Mouse (Mus musculus): ENCODE data around the gene Psmb7. TPM values are rescaled to one million over a fixed set of nuclear protein-coding genes. Genes with fewer than 3 reads are reported as not detected.
A peak's percentile ranks its signal among the peaks of the same experiment; 100 is the strongest.

Psmb7 gene
- total RNA-seq, 2 experiments from 2014 or later: 250 to 253 TPM

DNA sequence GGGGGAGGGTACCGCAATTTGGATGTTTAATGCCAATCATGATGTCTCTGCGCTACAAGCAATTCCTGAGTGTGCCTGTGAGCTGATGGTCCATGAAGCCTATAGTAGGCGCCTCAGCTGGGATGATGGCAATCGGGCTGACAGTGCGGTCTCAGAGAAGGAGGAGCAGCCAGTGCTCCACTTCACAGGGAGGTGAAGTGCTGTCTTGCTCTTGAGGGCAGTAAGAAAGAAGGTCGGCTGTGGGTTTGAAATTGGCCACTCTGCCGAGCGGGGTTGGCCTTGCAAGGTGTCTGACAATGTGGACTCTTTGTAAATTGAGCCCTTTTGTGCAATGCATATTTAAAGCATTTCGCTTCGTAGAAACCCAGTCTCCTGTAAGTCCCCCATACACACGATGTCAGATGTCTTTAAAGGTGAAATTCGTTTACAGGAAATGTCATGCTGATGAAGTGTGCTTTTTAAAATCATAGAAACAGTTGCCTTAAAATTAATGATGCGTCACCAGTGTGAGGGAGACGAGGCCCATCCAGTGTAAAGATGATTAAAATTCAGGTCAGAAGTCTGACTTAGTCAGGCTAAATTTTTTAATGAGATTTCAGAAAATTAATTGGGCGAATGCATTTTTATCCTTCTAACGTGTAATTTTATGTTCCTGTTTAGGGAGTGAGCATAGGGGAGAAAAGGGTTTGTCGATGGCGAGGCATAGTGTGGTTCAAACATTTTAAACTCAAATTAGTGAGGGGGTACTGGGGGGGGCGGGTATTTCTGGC lies 89.5 kb downstream of the Psmb7 start:
- DNase-seq (ENCODE audit: low spot score): no peak
- intact Hi-C loops (cut with DNase I): no loop called here

DNA sequence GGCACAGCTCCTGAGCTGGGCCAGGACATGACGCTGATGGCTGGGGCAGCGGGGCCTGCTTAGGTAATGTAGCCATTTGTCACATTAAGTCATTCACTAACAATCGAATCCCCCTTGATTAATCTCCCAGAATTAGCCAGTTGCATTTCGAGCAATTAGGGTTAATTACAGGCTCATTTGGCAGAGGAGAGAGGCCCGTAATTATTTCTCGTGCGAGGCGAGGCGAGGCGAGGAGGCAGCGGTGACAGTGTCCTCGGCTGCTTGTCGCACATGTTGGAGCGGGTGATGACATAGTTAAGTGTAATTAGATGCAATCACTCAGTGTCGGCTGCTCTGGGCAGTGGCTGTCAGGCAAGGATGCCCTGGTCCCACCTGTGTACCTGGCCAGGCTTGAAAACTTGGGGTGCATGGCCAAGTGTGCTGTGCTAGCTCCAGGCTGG lies 91.9 kb downstream of the Psmb7 start:
- intact Hi-C loops (cut with DNase I): no loop called here

DNA sequence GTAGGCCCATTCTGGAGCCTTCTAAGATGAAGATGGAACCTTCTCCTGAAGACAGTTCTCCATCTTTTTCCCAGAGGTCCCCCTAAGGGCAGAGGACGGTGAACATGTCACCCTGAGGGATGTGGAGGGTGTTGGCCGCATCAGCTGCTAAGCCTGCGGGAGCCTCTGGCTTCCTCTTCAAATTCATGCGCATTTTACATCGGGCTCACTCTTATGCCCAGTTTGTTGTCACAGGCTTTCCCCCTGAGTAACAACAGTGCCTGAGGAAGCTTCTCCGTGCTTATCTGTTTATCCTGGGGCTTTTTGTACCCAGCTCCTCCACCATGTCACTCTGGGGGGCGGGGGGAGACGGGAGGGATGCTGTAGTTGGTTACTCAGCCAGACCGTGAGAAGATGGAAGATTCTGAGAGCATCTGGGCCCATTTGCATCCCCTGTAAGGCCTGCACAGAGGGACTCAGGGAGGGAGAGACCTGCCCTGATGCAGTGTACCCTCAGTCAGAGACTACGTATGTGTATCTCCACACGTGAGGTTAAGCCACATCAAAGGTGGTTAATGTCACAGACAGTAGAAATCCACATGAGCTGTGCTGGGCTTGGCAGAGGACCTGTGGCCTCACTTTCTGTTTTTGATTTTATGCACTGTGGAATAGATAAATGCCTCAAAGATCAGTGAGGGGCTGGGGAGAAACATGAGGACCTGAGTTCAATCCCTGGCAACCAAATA lies 95.9 kb downstream of the Psmb7 start:
- DNase-seq (ENCODE audit: low spot score): no peak
- intact Hi-C loops (cut with DNase I): no loop called here

More for the DNA sequence above, 91.9 kb downstream of the Psmb7 start:
- no peak for DNase-seq (ENCODE audit: low spot score)

DNA sequence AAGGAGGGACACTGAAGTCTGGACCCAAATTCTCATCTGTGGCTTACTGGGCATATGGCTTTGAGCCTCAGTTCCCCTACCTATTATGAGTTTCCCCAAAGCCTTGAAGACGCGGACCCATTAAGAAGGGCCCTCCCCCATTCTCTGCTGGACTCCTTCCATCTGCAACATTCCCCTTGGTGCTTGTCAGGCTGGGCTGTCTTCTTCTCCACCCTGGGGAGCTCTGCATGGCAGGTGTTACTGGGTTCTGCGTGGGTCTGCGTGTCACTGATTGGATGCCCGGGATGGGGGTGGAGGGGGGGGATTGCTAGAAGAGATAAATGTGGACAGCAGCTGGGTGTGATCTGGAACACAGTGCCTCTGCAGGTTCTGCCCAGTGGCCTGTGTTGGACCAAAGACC lies 97.1 kb downstream of the Psmb7 start:
- no peak for DNase-seq (ENCODE audit: low spot score)
- intact Hi-C loops (cut with DNase I): no loop called here

DNA sequence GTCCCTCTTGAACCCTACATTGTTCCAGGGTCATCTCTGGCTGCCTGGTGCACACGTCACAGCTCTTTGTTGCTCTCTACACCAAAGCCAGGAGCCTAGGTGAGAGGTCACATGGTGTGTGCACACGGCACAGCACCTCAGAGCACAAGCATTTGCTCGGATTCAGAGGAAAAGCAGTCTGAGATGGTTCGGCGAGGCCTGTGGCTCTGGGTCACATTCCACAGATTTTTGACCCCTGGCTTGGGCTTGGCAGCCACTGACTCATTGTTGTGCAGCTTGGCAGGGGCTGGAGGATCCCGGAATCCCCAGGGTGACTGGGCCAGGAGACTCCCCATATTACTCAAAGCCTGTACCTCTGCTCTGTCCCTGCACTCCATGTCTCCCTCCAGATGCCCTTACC lies 97.7 kb downstream of the Psmb7 start:
- intact Hi-C loops (cut with DNase I): no loop called here
- DNase-seq (ENCODE audit: low spot score): peak; percentile 70

DNA sequence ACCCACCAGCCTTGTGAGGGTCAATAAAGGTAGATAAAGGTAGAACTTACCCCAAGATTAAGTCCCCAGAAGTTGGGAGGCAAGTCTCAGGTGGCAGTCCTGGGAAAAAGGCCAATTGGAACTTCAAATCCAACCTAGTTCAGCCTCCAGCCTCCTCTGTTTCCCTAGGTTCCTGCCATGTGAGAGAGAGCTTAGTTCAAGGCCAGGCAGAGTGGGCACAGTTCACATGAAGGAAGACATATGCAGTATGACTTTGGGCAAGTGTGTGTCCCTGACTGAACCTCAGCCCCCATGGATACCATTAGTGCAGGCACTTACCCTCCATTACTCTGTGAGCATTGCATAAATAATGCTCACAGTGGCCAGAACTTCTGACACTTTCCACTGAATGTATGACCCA lies 98.2 kb downstream of the Psmb7 start:
- intact Hi-C loops (cut with DNase I): no loop called here
- DNase-seq (ENCODE audit: low spot score): no peak

DNA sequence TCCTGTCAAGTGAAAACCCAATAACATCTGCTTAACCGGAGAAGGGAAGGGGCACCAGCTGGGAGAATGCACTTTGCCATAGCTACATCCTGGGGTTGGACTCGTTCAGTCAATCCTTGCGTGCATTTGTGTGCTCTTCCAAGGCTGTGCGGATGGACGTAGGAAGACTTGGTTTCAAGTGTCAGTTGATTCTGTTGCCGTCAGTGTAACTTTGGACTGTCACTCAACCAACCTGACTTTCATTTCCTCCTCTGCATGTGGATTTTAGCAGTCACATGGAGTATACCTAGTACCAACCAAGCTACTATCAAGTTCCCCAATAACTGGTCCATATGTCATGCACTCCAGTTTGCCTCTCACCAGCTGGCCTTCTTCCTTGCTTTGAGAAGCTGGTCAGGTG lies 98.9 kb downstream of the Psmb7 start:
- intact Hi-C loops (cut with DNase I): no loop called here
- no peak for DNase-seq (ENCODE audit: low spot score)

DNA sequence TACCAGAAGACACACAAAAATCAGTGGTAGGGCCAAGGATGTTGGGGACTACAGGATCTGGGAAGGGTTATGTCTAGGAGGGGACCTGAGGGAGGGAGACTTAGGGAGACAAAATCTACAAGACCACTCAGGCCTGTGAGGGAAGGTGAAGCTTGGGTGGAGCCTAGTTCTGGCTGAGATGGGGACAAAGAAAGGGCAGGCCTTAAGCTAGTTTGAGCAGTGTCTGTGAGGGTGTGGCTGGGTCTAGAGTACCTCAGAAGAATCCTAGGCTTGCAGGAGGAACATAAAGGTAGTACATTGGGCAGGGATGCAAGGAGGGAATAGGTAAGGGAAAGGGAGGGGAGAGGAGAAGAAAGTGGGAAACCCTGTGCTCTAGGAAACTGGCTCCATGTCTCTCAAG lies 99.5 kb downstream of the Psmb7 start:
- intact Hi-C loops (cut with DNase I): no loop called here
- no peak for DNase-seq (ENCODE audit: low spot score)

DNA sequence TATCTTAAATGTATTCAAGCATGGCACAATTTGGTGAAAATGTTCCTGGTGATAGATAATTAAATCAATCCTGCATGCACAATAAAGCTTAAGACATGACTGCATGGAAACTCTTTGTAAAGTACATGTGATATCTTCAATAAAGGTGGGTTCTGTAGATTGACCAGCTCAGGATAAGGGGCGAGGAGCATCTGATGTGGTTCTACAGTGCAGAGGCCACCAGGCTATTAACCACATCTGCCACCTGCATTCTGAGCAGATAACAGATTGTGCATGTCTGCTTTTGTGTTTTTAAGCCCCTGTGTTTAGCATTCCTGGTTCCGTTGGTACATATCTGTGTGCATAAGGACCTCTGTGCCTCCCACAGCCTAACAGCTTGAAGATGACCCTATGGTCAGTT lies 100.7 kb downstream of the Psmb7 start:
- no peak for DNase-seq (ENCODE audit: low spot score)
- intact Hi-C loops (cut with DNase I): no loop called here

DNA sequence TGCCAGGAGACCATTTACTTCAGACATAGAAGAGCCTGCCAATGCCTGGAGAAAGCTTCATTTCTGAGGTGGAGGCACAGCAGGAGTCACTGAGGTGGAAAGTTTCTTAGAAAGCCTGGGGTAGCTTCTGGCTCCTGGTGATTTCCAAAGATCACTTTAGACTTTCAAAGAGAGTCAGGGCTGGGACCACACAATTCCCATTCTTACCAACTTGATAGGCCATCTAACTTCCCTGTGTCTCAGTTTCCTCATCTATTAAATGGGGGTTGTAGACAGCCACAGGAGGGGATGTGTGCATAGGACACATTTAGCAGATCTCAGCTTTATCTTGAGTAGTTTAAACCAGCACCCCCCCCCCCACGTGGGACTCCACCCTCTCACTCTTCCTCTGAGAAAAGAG lies 101.5 kb downstream of the Psmb7 start:
- intact Hi-C loops (cut with DNase I): no loop called here

DNA sequence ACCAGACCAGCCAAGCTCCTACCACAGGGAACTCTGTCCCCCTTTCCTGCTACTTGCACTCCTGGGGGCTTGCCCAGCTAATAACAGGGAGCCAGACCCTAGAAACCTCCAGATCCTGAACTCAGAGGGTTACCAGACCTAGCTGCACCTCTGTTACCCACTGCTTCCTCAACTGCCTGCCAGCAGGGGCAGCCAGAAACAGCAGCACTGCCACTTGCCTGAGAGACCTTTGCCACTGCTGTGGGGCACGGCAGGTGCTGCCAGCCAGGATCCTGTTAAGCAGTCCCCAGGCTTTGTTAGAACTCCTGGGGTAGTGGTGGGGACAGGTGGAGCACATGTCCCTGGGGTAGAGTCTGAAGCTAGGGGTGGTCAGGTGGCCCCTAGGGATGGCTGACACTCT lies 102.3 kb downstream of the Psmb7 start:
- intact Hi-C loops (cut with DNase I): no loop called here

More for the DNA sequence above, 101.5 kb downstream of the Psmb7 start:
- DNase-seq (ENCODE audit: low spot score): no peak

DNA sequence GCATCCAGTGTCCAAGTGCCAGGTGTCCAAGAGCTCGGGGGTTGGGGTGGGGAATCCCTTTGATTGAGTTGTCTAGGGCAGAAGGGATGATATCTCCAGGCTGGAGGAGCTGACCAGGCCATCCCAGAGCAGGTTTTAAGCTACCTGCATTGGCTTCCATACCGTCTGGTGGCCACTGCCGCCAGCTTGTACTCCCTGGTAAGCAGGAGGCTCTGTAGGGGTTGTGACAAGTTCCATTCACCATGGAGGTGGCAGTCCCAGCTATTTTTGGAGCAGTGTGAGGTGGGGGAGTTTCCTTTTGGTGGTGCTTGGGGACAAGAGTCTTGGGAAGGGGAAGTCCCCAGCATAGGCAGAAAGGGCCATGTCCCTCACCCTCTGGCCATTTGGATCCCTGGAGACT lies 102.8 kb downstream of the Psmb7 start:
- DNase-seq (ENCODE audit: low spot score): no peak
- intact Hi-C loops (cut with DNase I): no loop called here

More for the DNA sequence above, 102.3 kb downstream of the Psmb7 start:
- no peak for DNase-seq (ENCODE audit: low spot score)

DNA sequence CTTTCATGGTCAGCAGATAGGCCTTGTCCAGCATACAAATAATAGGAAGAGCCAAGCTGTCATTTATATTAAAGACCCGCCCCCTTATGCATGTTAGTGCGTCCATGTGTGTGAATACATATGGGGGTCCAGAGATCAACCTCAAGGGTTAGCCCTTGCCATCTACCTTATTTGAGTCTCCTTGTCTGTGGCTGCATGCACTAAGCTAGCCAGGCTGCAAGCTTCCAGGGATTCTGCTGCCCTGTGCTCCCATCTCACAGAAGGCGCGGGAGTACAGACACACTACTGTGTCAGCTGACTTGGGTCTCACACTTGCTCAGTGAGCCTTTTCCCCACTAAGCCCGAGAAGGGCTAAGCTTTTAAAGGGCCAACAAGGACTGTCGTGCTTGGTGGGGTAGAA lies 103.2 kb downstream of the Psmb7 start:
- DNase-seq (ENCODE audit: low spot score): no peak
- intact Hi-C loops (cut with DNase I): no loop called here

DNA sequence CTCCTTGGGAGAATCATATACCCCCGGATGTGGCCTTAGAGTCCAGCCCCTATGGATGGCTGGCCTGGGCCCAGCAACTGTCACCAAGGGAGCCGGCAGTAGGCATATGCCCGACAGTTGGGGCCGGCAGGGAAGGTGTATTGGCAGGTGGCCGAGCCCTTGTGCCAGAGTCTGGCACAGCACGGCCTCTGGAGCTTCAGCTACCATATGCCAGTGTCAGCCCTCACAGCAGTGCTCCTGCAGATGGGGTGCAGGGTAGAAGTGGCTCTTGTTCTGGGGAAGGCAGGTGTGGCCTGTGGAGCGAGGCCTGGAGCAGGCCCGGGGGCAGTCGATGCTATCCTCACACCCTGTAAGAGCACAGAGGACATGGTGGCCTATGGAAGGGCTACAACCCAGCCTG lies 104.2 kb downstream of the Psmb7 start:
- no peak for DNase-seq (ENCODE audit: low spot score)
- intact Hi-C loops (cut with DNase I): no loop called here

Small RNAs within 50 kb of the gene (microRNA-seq; reads per million reads assigned to microRNA genes)
- not detected for gene Gm27634

Other genes starting within 250 kb of the Psmb7 start
- gene Nek6, start 132.4 kb downstream of the Psmb7 start, total RNA-seq (2021): 1 to 10 TPM; 3.4 to 4.3 TPM
- gene Nr5a1, start 70.5 kb upstream of the Psmb7 start, total RNA-seq (2021): not detected

All from heart, postnatal 25 days (tissue).